ENCODE assay signal across 22 mouse cellular contexts in genomic region chr13:109247061-109247460, GRCm38 (mm10).
"Had no signal": no experiment of that assay in that cellular context is flagged by ENCODE, and none has a peak within 500 bp of the region (broad histone marks: within the 10 kb centered on the region; RNA-seq: fewer than 3 reads in every experiment).

No protein-coding gene starts in this region.

- H3K27ac ChIP-seq: limb, embryonic 10.5 days; limb, embryonic 13.5 days; midbrain, embryonic 10.5 days; midbrain, embryonic 15.5 days; neural tube, embryonic 12.5 days; neural tube, embryonic 15.5 days; stomach, postnatal 0 days had no signal

- H3K4me1 ChIP-seq: neural tube, embryonic 12.5 days had no signal

- H3K27me3 ChIP-seq: limb, embryonic 13.5 days; midbrain, embryonic 15.5 days; neural tube, embryonic 12.5 days; neural tube, embryonic 15.5 days had no signal

- H3K36me3 ChIP-seq: limb, embryonic 10.5 days; limb, embryonic 13.5 days; midbrain, embryonic 10.5 days; midbrain, embryonic 15.5 days; neural tube, embryonic 12.5 days; neural tube, embryonic 15.5 days had no signal

- H3K9ac ChIP-seq: limb, embryonic 13.5 days; midbrain, embryonic 15.5 days; neural tube, embryonic 12.5 days; neural tube, embryonic 15.5 days had no signal

- DNase-seq: kidney, adult 18-20 months; kidney, adult 9 months; kidney, postnatal 14 days; kidney, postnatal 4 days; lung, adult 2 months; lung, postnatal 14 days; lung, postnatal 4 days; right cerebral cortex, adult 18-20 months; right cerebral cortex, postnatal 14 days; right cerebral cortex, postnatal 4 days; thymus, adult 2 months; thymus, postnatal 14 days; thymus, postnatal 4 days had no signal

- ATAC-seq: inflammation-experienced regulatory T-cells, adult 6 months; intestine, embryonic 16.5 days; midbrain, embryonic 15.5 days had no signal

- H3K4me3 ChIP-seq: limb, embryonic 10.5 days; limb, embryonic 13.5 days; midbrain, embryonic 10.5 days; midbrain, embryonic 15.5 days; neural tube, embryonic 12.5 days; neural tube, embryonic 15.5 days had no signal

- H3K4me2 ChIP-seq: limb, embryonic 13.5 days; midbrain, embryonic 15.5 days; neural tube, embryonic 12.5 days; neural tube, embryonic 15.5 days had no signal

- H3K9me3 ChIP-seq: limb, embryonic 10.5 days; limb, embryonic 13.5 days; midbrain, embryonic 10.5 days; midbrain, embryonic 15.5 days; neural tube, embryonic 12.5 days; neural tube, embryonic 15.5 days had no signal
